Mouse (Mus musculus) urinary bladder, postnatal 0 days (tissue): ENCODE data around the gene Fasl. TPM values are rescaled to one million over a fixed set of nuclear protein-coding genes. Genes with fewer than 3 reads are reported as not detected.

Experiments
- polyA plus RNA-seq: library from polyadenylated mRNA; unstranded; fragments of >200 nt; fragmentation: Nextera tagmentation; extraction: Ambion mirVana; gene quantifications from 2 replicates; pipeline ENCODE4 v1.2.1, GENCODE M21; 2015

Fasl gene
- not detected in 2 replicates for polyA plus RNA-seq

GRCm38 (mm10) chr1:161788339-161788738, at the start of gene Fasl:
Gene Fasl, minus strand, starts transcription at chr1:161788495.

Other genes with a start within 250 kb of the Fasl start
- 36.0 and 45.2 TPM in 2 replicates for gene Suco, start 88.2 kb upstream of the Fasl start, polyA plus RNA-seq
- 24.7 and 25.1 TPM in 2 replicates for gene Pigc, start 180.7 kb upstream of the Fasl start, polyA plus RNA-seq
- not detected in 2 replicates for gene 4930558K02Rik, start 191.1 kb upstream of the Fasl start, polyA plus RNA-seq